Mouse (Mus musculus) adrenal gland (tissue): Measurements from ENCODE around the gene Fastkd5.
"Not testable (repeated sequence)": the region's sequence is repeated elsewhere in the genome, so short reads cannot be mapped to it uniquely, and the experiment has no call there.

Source experiments
- intact Hi-C: fragments of 180-260 bp; cut with DNase I; formaldehyde crosslinking; loops from one replicate; pipeline ENCODE4 v1.15.1; 2025
- long read RNA-seq, 2 experiments: library from polyadenylated mRNA; unstranded; transcript quantifications; one replicate each; pipeline ENCODE4 v2.0.0; 2020; ENCODE audit warnings: borderline replicate concordance in 1 of 2; ENCODE audit not compliant: insufficient replicate concordance in 1 of 2

Fastkd5 gene
- long read RNA-seq, experiment 1: 0 reads
- long read RNA-seq, experiment 2, partial matches to known transcripts: 0 of 1 reads
- long read RNA-seq, experiment 2, other reads (novel, unspliced or antisense): 0 of 1 reads

- intact Hi-C loops: no loop called here
Measured at GRCm38 (mm10) chr2:130629839-130630203, at the start of gene Fastkd5, which contains the start of gene Ubox5. Fastkd5 (minus strand) TSS chr2:130630027. Ubox5 (minus strand) TSS chr2:130630038.

GRCm38 (mm10) chr2:130679154-130679553 is 49.3 kb upstream of the Fastkd5 start:
- intact Hi-C loops: no loop called here

- intact Hi-C loops: no loop called here
Measured at GRCm38 (mm10) chr2:130677211-130677610, 47.4 kb upstream of the Fastkd5 start.

- intact Hi-C loops: loop anchor here (10.0 kb wide), 1 partner anchor 53 kb away; no protein-coding TSS in a partner anchor
Measured at GRCm38 (mm10) chr2:130667559-130667958, 37.7 kb upstream of the Fastkd5 start, which contains the start of gene Itpa. Itpa (plus strand) TSS chr2:130667610.

- intact Hi-C loops: loop anchor here (10.0 kb wide), 1 partner anchor 49 kb away; no protein-coding TSS in a partner anchor
Measured at GRCm38 (mm10) chr2:130664102-130664701, 34.4 kb upstream of the Fastkd5 start, which contains the start of gene Ddrgk1. Ddrgk1 (minus strand) TSS chr2:130664659.

GRCm38 (mm10) chr2:130663342-130663741 is 33.5 kb upstream of the Fastkd5 start:
- intact Hi-C loops: loop anchor here (10.0 kb wide), 1 partner anchor 49 kb away; no protein-coding TSS in a partner anchor

- intact Hi-C loops: no loop called here
Measured at GRCm38 (mm10) chr2:130658530-130658929, 28.7 kb upstream of the Fastkd5 start.

GRCm38 (mm10) chr2:130657541-130657940 is 27.7 kb upstream of the Fastkd5 start:
- intact Hi-C loops: no loop called here

GRCm38 (mm10) chr2:130656536-130656935 is 26.7 kb upstream of the Fastkd5 start:
- intact Hi-C loops: no loop called here

- intact Hi-C loops: no loop called here
Measured at GRCm38 (mm10) chr2:130655660-130656339, 26.0 kb upstream of the Fastkd5 start.

GRCm38 (mm10) chr2:130653760-130654159 is 23.9 kb upstream of the Fastkd5 start:
- intact Hi-C loops: no loop called here

GRCm38 (mm10) chr2:130653303-130653702 is 23.5 kb upstream of the Fastkd5 start:
- intact Hi-C loops: no loop called here

- intact Hi-C loops: not testable (repeated sequence)
Measured at GRCm38 (mm10) chr2:130649028-130649427, 19.2 kb upstream of the Fastkd5 start.

GRCm38 (mm10) chr2:130645198-130645597 is 15.4 kb upstream of the Fastkd5 start:
- intact Hi-C loops: no loop called here

- intact Hi-C loops: no loop called here
Measured at GRCm38 (mm10) chr2:130642684-130643369, 13.0 kb upstream of the Fastkd5 start, which contains the start of gene Lzts3. Lzts3 (minus strand) TSS chr2:130642803.

- intact Hi-C loops: no loop called here
Measured at GRCm38 (mm10) chr2:130642197-130642660, 12.4 kb upstream of the Fastkd5 start.

- intact Hi-C loops: no loop called here
Measured at GRCm38 (mm10) chr2:130641351-130642025, 11.7 kb upstream of the Fastkd5 start.

- intact Hi-C loops: no loop called here
Measured at GRCm38 (mm10) chr2:130639276-130639675, 9.4 kb upstream of the Fastkd5 start.

GRCm38 (mm10) chr2:130638101-130638611 is 8.3 kb upstream of the Fastkd5 start:
- intact Hi-C loops: no loop called here

GRCm38 (mm10) chr2:130635847-130636246 is 6.0 kb upstream of the Fastkd5 start:
- intact Hi-C loops: no loop called here
